Mouse (Mus musculus) macrophage (primary cell): ENCODE data around the gene Lrmda. TPM values are rescaled to one million over a fixed set of nuclear protein-coding genes. Genes with fewer than 3 reads are reported as not detected.

ENCODE experiments used
- H3K27ac ChIP-seq: fragments of 350-480 bp; formaldehyde crosslinking; 2 replicates; pipeline ENCODE4 v1.9.0; 2021
- H3K36me3 ChIP-seq: fragments of 350-480 bp; formaldehyde crosslinking; 2 replicates; pipeline ENCODE4 v1.9.0; 2021; ENCODE audit errors: inconsistent target
- H3K4me3 ChIP-seq: fragments of 350-480 bp; formaldehyde crosslinking; 2 replicates; pipeline ENCODE4 v1.9.0; 2021; ENCODE audit errors: inconsistent target
- H3K79me2 ChIP-seq: fragments of 350-480 bp; formaldehyde crosslinking; 2 replicates; pipeline ENCODE4 v1.9.0; 2021; ENCODE audit errors: inconsistent target
- WGBS: methylation state at CpG from one replicate; pipeline ENCODE4 v1.1.7; 2026; ENCODE audit warnings: inconsistent platforms; ENCODE audit not compliant: missing documents; 5-methylcytosine and 5-hydroxymethylcytosine counted together
- polyA plus RNA-seq: library from polyadenylated mRNA; stranded (reverse); fragments of 250-400 nt; gene quantifications from 3 replicates; pipeline ENCODE4 v1.2.4, GENCODE M21; 2018; ENCODE audit warnings: inconsistent platforms

The Lrmda gene
- polyA plus RNA-seq, 1 experiment from 2014 or later, result 18.1 TPM

GRCm38 (mm10) chr14:22533501-22533900 lies 514.0 kb downstream of the Lrmda start:
- WGBS, result 82% methylated on average over 3 of the region's 3 CpGs
- Histone ChIP-seq H3K36me3 (no peaks in the 10 kb centered on the region), H3K79me2 (no peaks in the 10 kb centered on the region), H3K4me3 (no peak overlapping the region), H3K27ac (no peak overlapping the region)

- Histone ChIP-seq H3K36me3 (no peaks in the 10 kb centered on the region), H3K79me2 (no peaks in the 10 kb centered on the region), H3K4me3 (no peak overlapping the region), H3K27ac (no peak overlapping the region)
- WGBS, result 88% methylated on average over 8 of the region's 8 CpGs
Observed at GRCm38 (mm10) chr14:22545887-22546675, 526.6 kb downstream of the Lrmda start.

GRCm38 (mm10) chr14:22546676-22546984 lies 527.1 kb downstream of the Lrmda start:
- no peaks in the 10 kb centered on the region for H3K79me2 ChIP-seq
- no peak overlapping the region for H3K27ac ChIP-seq
- no peaks in the 10 kb centered on the region for H3K36me3 ChIP-seq
- 95% methylated on average over 4 of the region's 4 CpGs for WGBS
- no peak overlapping the region for H3K4me3 ChIP-seq

GRCm38 (mm10) chr14:22548286-22548685 lies 528.8 kb downstream of the Lrmda start:
- no peak overlapping the region for H3K4me3 ChIP-seq
- no peak overlapping the region for H3K27ac ChIP-seq
- 100% methylated on average over 1 of the region's 2 CpGs for WGBS
- H3K79me2 ChIP-seq, result no peaks in the 10 kb centered on the region
- no peaks in the 10 kb centered on the region for H3K36me3 ChIP-seq

GRCm38 (mm10) chr14:22549166-22549565 lies 529.7 kb downstream of the Lrmda start:
- Histone ChIP-seq H3K36me3 (no peaks in the 10 kb centered on the region), H3K27ac (no peak overlapping the region), H3K79me2 (no peaks in the 10 kb centered on the region), H3K4me3 (no peak overlapping the region)
- 97% methylated on average over 2 of the region's 2 CpGs for WGBS

- Histone ChIP-seq H3K79me2 (no peaks in the 10 kb centered on the region), H3K36me3 (no peaks in the 10 kb centered on the region), H3K27ac (no peak overlapping the region), H3K4me3 (no peak overlapping the region)
- 91% methylated on average over 4 of the region's 4 CpGs for WGBS
Observed at GRCm38 (mm10) chr14:22552358-22552757, 532.8 kb downstream of the Lrmda start.

GRCm38 (mm10) chr14:22552841-22553240 lies 533.3 kb downstream of the Lrmda start:
- Histone ChIP-seq H3K4me3 (no peak overlapping the region), H3K27ac (no peak overlapping the region), H3K79me2 (no peaks in the 10 kb centered on the region), H3K36me3 (no peaks in the 10 kb centered on the region)
- 96% methylated on average over 3 of the region's 3 CpGs for WGBS

DNA sequence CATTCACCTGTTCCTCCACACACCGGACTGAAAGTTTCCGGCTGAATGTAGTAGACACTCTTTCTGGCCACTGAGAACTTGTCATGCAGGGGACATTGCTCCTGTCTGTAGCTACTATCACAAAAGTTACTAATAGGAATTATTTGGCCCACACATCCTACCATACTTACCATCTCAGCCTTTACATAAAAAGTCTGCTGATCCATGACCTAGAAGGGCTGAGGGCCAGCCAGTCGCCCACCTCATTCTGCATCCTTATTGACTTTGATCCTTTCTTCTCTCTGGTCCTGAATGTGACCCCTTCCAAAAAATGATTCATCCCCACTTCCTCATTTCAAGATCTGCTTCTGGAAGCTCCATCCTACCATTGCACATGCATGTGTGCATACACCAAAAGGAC lies 534.2 kb downstream of the Lrmda start:
- WGBS, result 89% methylated on average over 3 of the region's 3 CpGs
- Histone ChIP-seq H3K4me3 (no peak overlapping the region), H3K79me2 (no peaks in the 10 kb centered on the region), H3K36me3 (no peaks in the 10 kb centered on the region), H3K27ac (no peak overlapping the region)

DNA sequence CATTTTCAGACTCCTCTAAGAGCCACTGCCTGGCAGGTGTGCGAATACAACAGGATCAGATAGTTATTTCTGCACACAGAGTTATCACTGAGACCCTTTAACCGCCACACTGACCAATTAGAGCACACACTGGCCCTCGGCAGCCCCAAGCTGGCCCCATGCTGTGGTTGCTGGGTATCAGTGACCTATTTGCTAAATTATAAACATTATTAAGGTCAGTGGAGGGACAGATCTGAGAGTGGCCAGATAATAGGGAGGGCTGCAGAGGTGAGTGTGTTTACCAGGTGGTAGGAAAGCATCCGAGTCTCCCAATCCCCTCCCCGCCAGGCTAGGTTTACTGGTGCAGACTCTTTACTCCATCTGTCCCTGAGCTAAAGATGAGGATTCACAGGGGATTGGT lies 553.0 kb downstream of the Lrmda start:
- H3K4me3 ChIP-seq, result no peak overlapping the region
- no peaks in the 10 kb centered on the region for H3K36me3 ChIP-seq
- 92% methylated on average over 5 of the region's 5 CpGs for WGBS
- no peaks in the 10 kb centered on the region for H3K79me2 ChIP-seq
- no peak overlapping the region for H3K27ac ChIP-seq

DNA sequence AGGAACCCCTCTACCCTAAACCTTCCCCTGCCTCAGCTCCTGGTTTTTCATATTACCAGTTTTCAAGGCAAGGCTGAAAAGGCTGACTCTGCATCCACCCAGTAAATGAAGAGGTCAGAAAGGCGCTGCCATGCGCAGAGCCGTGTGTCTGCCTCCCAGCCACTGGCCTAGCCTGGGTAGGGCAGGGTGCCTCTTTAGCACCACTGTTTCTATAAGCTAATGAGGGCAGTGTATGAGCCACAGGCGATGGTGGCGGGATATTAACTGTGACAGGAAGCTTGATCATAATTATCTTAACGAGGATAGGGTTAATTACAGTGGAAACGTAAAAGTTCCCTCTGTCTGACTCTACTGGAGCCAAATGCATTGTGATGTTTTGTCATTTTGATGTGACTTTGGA lies 554.1 kb downstream of the Lrmda start:
- no peaks in the 10 kb centered on the region for H3K36me3 ChIP-seq
- H3K4me3 ChIP-seq, result no peak overlapping the region
- no peaks in the 10 kb centered on the region for H3K79me2 ChIP-seq
- H3K27ac ChIP-seq, result no peak overlapping the region
- WGBS, result 93% methylated on average over 7 of the region's 7 CpGs

GRCm38 (mm10) chr14:22574006-22574405 lies 554.5 kb downstream of the Lrmda start:
- 94% methylated on average over 4 of the region's 4 CpGs for WGBS
- no peak overlapping the region for H3K4me3 ChIP-seq
- no peaks in the 10 kb centered on the region for H3K79me2 ChIP-seq
- H3K36me3 ChIP-seq, result no peaks in the 10 kb centered on the region
- no peak overlapping the region for H3K27ac ChIP-seq

DNA sequence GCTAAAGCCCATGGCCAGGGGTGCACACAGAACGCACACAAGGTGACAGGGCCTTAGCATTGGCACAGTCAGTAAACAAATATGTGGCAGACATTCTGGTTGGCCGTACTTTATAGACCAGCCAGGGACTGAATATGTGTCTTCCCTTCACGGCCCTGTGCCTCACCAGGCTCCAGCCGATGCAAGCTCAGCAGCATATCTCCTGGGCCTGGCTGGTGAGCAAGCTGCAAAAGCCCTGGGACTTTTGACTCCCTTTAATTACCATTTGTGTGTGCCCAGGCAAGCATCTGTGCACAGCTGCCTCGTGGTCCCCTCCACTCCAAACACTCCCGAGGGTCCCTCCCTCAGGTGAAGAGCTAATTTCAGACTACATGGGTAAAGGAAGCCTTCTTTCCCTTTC lies 556.9 kb downstream of the Lrmda start:
- no peaks in the 10 kb centered on the region for H3K79me2 ChIP-seq
- WGBS, result 92% methylated on average over 6 of the region's 6 CpGs
- H3K36me3 ChIP-seq, result no peaks in the 10 kb centered on the region
- no peak overlapping the region for H3K27ac ChIP-seq
- H3K4me3 ChIP-seq, result no peak overlapping the region

GRCm38 (mm10) chr14:22577411-22578037 lies 558.0 kb downstream of the Lrmda start:
- no peaks in the 10 kb centered on the region for H3K79me2 ChIP-seq
- H3K36me3 ChIP-seq, result no peaks in the 10 kb centered on the region
- no peak overlapping the region for H3K4me3 ChIP-seq
- H3K27ac ChIP-seq, result no peak overlapping the region
- 91% methylated on average over 13 of the region's 13 CpGs for WGBS

DNA sequence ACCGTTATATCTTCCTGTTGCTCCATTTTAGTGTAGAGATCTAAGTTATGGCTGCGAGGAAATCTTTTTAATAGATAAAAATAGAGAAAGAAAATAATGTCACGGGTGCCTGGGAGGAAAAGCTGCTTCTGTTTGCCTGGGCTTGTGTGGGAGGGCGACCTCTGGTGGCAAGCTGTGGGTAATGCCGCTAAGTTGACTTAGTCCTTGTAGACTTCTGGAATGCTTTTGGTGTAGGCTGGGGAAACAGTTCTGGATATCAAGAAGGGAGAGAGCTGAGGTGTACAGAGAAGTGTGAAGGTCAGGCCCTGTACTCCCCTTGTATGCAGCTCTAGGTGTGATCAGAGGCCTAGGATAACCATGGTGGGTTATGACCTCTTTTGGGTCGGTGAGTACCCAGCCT lies 558.7 kb downstream of the Lrmda start:
- WGBS, result 23% methylated on average over 6 of the region's 6 CpGs
- Histone ChIP-seq H3K27ac (no peak overlapping the region), H3K36me3 (no peaks in the 10 kb centered on the region), H3K79me2 (no peaks in the 10 kb centered on the region), H3K4me3 (no peak overlapping the region)

DNA sequence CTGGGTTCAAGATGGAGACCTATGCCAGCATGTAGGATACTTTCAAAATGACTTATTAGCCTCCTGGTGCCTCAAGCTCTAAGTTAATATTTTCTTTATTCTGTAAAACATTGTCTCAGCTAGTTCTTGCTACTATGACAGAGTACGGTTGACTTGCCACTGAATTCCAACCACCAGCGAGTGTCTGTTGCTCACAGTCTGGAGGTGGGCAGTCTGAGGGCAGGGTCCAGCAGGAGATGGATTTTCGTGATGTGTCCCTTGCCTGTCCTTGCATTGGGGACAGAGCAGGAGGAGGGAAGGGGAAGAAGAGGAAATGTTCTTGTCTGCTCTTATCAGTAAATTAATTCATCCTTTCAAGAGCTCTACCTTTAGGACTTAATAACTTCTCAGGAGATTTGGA lies 559.5 kb downstream of the Lrmda start:
- Histone ChIP-seq H3K27ac (no peak overlapping the region), H3K4me3 (no peak overlapping the region), H3K36me3 (no peaks in the 10 kb centered on the region), H3K79me2 (no peaks in the 10 kb centered on the region)
- WGBS, result 98% methylated on average over 3 of the region's 3 CpGs

- 96% methylated on average over 9 of the region's 9 CpGs for WGBS
- H3K36me3 ChIP-seq, result no peaks in the 10 kb centered on the region
- no peak overlapping the region for H3K4me3 ChIP-seq
Observed at GRCm38 (mm10) chr14:22582065-22582464, 562.6 kb downstream of the Lrmda start.

More at GRCm38 (mm10) chr14:22582065-22582464, 562.6 kb downstream of the Lrmda start:
- H3K79me2 ChIP-seq, result no peaks in the 10 kb centered on the region
- no peak overlapping the region for H3K27ac ChIP-seq
